Mouse (Mus musculus) embryo, embryonic 10.5 days (tissue): ENCODE data around the gene Fbxo42.

Experiments used
- DNase-seq: peaks from one replicate; pipeline ENCODE4 v3.0.0-alpha.2; 2015; ENCODE audit warnings: low spot score

Gene Fbxo42

GRCm38 (mm10) chr4:141175783-141176182, 28.1 kb downstream of the Fbxo42 start:
- no peak for DNase-seq

- no peak for DNase-seq
Observed at GRCm38 (mm10) chr4:141176328-141176838, 28.7 kb downstream of the Fbxo42 start.

DNA sequence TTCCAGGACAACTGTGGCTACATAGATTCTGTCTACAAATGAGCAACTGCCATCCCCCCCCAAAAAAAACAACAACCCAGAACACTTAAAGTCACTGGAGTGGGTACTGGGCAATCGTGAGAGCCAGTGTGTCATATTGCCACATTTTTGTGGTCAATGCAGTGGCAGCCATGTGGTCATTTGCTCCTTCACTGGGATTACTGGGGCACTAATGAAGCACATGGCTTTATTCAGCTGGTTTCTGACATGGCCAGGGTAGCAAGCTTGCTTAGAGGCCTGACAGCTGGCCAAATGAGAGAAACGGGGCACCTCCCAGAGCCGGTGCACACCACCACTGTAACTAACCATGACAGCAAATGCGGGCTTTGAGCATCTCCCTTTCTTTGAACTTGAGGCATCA, 30.8 kb downstream of the Fbxo42 start:
- no peak for DNase-seq

DNA sequence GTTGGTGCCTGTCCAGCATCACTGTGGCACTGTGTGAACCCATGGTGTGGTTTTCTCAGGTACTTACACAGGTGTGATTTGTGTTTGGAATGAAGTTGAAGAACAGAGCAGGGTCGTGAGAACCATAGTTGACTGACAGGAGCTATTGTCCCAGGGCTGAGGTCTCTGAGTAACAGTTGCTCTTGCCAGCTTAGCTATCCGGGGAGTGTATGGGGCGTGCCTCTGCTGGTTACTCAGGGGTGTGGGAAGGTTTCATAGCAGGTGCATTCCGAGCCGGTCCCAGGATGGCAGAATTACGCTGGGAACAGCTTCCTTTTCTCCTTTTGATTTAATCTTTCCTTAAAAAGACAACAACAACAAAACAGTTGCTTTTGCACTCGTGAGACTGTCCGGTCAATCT, 33.1 kb downstream of the Fbxo42 start:
- no peak for DNase-seq

- no peak for DNase-seq
Observed at GRCm38 (mm10) chr4:141181981-141182380, 34.3 kb downstream of the Fbxo42 start.

DNA sequence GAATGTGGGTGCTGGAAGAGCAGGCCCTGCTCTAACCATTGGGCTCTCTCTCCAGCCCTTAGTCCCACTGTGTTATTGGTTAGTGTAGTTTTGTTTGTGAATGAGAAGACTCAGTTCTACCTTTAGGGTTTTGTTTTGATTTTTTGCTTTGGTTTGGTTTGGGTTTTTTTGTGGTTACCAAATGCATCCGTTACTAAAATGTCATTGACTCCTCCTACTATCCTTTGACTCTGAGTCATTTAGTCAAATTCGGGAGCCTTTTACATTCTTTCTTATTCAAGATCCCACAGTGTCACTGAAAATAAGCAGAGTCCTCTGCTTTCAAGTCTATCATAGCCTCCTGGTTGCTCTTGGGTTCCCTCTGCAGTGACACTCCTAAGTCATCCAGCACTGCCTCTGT, 36.2 kb downstream of the Fbxo42 start:
- no peak for DNase-seq

- no peak for DNase-seq
Observed at GRCm38 (mm10) chr4:141184426-141184825, 36.7 kb downstream of the Fbxo42 start.

- DNase-seq, result no peak
Observed at GRCm38 (mm10) chr4:141186923-141187836, 39.5 kb downstream of the Fbxo42 start.

DNA sequence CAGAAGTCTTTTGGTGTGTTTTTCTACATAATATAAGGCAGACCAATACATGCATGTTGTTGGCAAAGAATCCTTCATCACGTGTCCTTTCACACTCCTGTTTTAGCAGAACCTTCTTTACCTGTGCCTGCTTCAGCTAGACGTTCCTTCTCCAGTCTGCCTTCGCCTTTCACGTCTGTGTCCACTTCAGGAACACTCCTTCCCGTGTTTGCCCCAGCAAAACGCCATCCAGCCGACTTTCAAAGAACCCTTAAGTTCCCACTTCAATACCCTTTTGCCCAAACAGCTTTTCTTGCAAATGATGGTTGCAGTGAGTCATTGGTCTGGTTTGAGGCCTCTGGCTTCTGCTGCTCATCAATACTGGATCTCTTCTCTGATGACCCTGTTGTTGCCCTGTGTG, 43.6 kb downstream of the Fbxo42 start:
- no peak for DNase-seq

DNA sequence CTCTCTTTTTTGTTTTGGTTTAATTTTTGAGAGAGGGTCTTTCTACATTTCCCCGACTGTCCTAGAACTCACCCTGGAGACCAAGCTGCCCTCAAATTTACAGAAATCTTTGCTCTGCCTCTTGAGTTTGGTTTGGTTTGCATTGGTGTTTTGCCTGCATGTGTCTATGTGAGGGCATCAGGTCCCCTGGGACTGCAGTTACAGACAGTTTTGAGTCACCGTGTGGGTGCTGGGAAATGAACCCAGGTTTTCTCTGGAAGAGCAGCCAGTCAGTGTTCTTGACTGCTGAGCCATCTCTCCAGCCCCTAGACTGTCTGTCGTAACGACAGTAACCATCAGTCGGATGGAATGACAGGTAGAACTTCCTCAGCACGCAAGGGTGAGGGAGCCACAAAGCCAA, 46.8 kb downstream of the Fbxo42 start:
- DNase-seq, result no peak

DNA sequence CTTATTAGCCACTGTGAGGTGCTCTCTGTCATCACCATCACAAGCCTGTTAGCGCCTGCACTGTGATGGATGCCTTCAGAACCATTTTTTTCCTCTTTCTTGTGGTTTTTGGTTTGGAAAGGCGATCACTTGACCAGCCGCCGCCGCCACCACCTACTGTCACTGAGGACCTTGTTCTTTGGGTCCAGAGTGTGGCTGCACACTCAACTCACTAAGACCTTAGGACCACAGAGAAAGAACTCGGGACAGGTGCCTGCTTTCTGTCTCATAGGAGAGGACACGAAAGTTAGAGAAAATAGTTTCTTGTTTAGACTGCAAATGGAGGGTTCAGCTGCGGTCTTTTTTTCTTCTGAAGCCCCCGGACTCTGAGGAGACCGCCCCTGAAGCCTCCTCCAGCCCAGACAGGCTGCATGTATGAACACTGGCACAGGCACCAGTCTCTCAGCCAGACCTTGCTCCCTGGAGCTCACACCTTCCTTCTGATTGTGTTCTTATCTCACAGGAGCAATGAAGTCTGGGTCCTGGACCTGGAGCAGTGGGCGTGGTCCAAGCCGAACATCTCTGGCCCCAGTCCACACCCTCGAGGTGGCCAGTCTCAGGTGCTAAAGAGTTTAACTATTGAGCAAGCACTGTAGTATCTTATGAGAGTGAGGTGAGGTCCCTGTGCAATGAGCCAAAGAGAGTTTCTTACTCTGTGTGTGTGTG, 49.4 kb downstream of the Fbxo42 start:
- no peak for DNase-seq

GRCm38 (mm10) chr4:141197686-141198035, 49.9 kb downstream of the Fbxo42 start:
- DNase-seq, result no peak

- no peak for DNase-seq
Observed at GRCm38 (mm10) chr4:141200906-141201305, 53.2 kb downstream of the Fbxo42 start.

DNA sequence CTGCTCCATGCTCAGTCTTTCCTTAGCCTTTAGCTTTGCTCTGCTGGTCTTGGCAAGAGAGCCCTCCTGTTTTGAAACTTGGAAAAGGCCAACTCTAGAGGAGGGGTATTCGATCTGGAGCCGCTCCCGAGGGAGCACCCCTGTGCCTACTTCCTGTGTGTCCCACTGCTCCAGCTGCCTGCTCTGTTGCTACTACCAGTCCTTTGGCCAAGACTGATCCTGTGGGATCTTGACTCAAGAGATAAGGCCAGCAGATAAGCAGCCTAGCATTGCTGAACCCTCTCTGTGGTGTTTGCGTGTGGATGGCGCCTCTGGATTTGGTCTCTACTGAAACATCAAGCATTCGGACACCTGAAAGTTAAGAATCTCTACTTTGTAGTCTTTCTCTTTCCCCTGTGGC, 54.5 kb downstream of the Fbxo42 start:
- DNase-seq, result no peak

DNA sequence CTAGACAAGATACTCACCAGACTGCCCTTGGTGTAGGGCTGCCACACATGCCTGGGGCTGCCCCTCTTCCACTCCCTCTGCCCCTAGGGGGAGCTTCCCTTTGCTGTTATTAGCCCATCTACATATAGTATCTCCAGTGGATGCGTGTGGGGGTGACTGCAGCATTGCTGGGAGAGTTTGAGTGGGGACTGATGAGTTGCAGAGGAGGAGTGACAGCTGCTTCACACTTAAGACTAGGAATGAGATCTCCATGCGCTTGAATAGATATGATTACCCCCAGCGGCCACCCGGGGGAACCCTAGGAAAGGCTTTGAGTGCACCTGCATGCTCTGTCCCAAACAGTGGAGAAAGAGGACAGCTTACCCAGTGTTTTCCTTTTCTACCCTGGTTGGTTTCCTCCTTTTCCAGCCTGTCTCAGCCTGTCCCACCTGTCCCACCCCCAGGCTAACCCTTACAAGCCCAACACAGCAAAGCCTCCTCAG, 56.9 kb downstream of the Fbxo42 start:
- DNase-seq, result no peak

- DNase-seq, result no peak
Observed at GRCm38 (mm10) chr4:141207081-141207480, 59.4 kb downstream of the Fbxo42 start.

- DNase-seq, result peak; percentile 3
Observed at GRCm38 (mm10) chr4:141210524-141211219, 63.0 kb downstream of the Fbxo42 start.

DNA sequence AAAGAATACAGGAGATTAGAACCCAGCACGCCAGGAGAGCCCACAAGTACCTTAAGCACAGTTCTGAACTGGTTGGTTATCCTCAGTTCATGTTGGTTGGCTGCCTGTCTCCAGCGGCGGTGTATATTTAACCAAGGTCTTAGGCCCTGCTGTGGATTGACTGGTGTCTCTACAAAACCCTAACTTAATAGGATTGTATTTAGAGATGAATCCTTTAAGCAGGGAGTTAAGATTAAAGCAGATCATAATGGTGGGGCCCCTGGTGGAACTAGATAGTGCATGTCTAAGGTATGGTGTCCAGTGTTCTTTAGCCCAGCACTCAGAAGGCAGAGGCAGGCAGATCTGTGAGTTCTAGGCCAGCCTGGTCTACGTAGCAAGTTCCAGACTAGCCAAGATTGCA, 63.9 kb downstream of the Fbxo42 start:
- DNase-seq, result no peak

GRCm38 (mm10) chr4:141212892-141213291, 65.2 kb downstream of the Fbxo42 start:
- no peak for DNase-seq

DNA sequence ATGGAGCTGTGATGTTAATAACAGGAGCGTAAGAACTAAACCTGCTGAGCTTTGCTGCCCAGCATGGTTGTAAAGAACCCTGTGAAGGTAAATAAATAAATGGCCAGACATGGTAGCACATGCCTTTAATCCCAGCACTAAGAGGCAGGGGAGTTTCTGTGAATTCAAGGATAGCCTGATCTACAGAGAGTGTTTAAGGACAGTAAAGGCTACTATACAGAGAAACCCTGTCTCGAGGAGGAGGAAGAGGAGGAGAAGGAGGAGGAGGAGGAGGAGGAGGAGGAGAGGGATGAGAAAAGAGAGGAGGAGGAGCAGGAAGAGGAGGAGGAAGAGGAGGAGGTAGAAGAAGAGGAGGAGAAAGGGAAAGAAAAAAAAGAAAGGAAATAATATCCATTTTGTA, 65.6 kb downstream of the Fbxo42 start:
- peak; percentile 28 for DNase-seq

DNA sequence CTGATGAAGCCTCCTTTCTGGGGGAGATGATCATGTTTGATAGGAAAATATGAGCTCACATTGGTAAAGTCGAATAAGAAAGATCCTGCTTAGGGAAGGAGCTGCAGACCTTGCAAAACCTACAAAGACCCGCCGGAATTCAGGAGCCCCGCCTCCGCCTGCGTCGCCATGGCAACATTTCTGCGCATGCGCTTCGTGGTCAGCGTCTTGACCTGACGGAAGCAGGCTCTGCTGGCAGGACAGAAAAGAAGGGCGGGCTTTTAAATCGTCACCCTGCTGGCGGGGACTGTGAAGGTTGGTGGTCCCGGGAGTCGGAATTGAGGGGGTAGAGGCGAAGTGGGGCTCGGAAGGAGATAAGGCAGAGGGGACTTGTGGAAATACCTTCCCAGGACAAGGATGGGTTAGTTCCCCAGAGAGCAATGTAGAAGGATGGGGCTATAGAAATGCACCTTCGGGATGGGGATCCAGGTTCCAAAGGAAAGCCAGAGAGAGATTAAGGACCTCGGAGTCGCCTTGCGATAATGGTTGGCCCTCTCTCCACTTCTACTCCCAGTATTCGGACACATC, 66.1 kb downstream of the Fbxo42 start, which contains the start of gene Rsg1:
Gene Rsg1, plus strand, starts transcription at position 187 of the 567 bp plus-strand sequence.
- DNase-seq, result peak; percentile 97

GRCm38 (mm10) chr4:141214337-141214851, 66.7 kb downstream of the Fbxo42 start:
- peak; percentile 70 for DNase-seq
